Mouse (Mus musculus) G1E (cell line): ENCODE measurements around the gene Ccr9.

Experiments
- CTCF ChIP-seq: IDR thresholded peaks from 2 replicates; pipeline ENCODE4 v1.5.1; 2012; ENCODE audit warnings: low read depth, low read length, inconsistent platforms, mixed read lengths
- GATA1 ChIP-seq: IDR thresholded peaks from 2 replicates; pipeline ENCODE4 v1.6.1; 2012; ENCODE audit warnings: borderline replicate concordance, low read length, inconsistent platforms, mixed read lengths
- GATA2 ChIP-seq: IDR thresholded peaks from 2 replicates; pipeline ENCODE4 v1.6.1; 2012; ENCODE audit warnings: low read depth, low read length, inconsistent platforms, borderline replicate concordance
- TAL1 ChIP-seq: conservative IDR thresholded peaks from 2 replicates; pipeline ENCODE4 v1.6.1; 2012; ENCODE audit warnings: low read depth, low read length, inconsistent platforms, mixed read lengths

- TF ChIP-seq CTCF, result no peak
- no peak for TF ChIP-seq GATA1
- TF ChIP-seq TAL1, result no peak
- TF ChIP-seq GATA2, result no peak
Observed at GRCm38 (mm10) chr9:123756752-123757151, 78.5 kb downstream of the Ccr9 start.
